Mouse (Mus musculus): Measurements from ENCODE around the gene Nck1. TPM values are rescaled to one million over a fixed set of nuclear protein-coding genes. Genes with fewer than 3 reads are reported as not detected.

Gene Nck1
- total and polyA plus RNA-seq, 3 experiments = 16.7 to 27.4 (median 25.2) TPM

DNA sequence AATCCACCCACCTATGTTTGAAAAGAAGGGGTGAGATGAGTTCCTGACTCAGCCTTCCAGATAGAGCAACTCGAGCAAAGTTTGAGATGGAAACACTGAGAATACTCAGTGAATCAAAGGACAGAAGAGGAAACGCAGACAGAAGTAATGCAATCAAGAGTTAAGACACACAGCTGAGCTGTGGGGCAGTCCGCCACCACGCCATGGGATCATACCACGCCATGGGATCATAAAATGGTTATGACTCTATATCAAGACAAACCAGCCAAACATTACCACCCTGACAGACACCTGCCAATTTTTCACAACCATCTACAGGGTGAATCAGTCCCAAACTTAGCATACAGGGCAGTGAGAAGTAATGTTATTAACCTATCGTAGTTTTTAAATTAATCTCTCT is 57.0 kb downstream of the Nck1 start (continued):
- TF ChIP-seq MAZ (IDR thresholded peaks at IDR 0.05; ENCODE audit: low read depth, low read length) = no peak

DNA sequence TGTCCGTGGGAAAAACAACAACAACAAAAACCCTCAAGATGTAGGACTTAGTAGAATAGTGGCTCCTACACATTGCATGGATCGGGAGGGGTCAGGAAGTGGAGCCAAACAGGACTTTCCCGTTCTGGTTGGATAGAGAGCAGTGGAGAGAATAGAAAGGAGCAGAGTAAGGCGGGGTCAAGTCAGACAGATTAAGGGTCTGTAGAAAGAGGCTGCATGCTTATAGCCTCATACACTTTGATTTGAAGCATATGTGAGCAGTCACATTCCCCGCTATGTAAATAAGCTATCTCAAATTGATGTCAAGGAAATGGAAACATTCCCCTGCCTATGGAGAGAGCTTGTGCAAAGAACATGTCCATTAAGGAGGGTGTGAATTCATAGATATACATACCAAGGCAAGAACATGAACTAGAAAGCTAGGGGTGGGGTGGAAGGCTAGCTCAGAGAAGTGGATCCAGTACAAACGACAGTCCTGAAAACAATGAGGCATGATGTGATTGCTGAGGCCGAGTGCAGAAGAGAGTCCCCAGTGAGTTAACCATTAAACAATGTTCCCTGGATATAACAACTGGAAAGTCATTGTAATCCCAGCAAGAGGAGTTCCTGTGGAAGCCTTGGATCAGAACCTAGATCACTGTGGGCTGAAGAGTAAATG is 57.7 kb downstream of the Nck1 start:
- dilution Hi-C loops (cut with MboI; ENCODE audit: extremely low pct_ligation_motif_present, extremely low pct_unique_long_range_greater_than_20kb, low sequenced_read_pairs) (no loop called here), in situ Hi-C loops (cut with MboI; ENCODE audit: low pct_ligation_motif_present, low pct_unique_long_range_greater_than_20kb, low sequenced_read_pairs) (no loop called here)
- H3K27me3 ChIP-seq (replicated peaks) = no peaks in the 10 kb centered on the region

DNA sequence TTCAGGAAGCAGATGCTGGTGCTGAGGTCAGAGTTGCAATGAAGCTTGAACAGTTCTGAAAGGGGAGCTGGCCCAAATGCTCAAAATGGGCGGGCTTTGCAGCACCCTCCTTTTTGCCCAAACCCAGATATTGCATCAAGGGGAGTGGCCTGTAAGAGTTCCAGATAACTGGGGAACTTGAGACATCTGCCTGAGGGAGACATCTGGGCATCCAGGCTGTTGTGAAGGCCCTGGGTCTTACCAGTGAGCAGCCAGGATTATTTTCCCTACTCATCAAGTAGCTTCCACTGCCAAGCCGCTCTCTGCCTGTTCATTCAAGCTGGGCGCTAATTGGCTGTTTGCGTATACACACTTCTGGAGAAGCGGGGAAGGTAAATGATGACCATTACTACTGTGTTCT is 59.5 kb downstream of the Nck1 start, which contains the start of gene Il20rb:
Gene Il20rb, minus strand, starts transcription at position 358 of the 400 bp plus-strand sequence.
- no peak within 1 kb of the TSS for H3K27ac ChIP-seq (ENCODE audit: insufficient read depth, low read depth)
- no peak within 1 kb of the TSS for H3K4me3 ChIP-seq (replicated peaks in 1 of 3; ENCODE audit: low read depth in 2 of 3, low read length in 2 of 3, poor library complexity in 1 of 3)
- H3K4me2 ChIP-seq (ENCODE audit: insufficient read depth, low read depth, poor library complexity, severe bottlenecking) = no peak within 1 kb of the TSS
- in situ Hi-C loops (cut with MboI; ENCODE audit: low pct_ligation_motif_present, low pct_unique_long_range_greater_than_20kb, low sequenced_read_pairs) = no loop called here
- DNase-seq (ENCODE audit: extremely low read depth) = no peak
- peaks cover 0 to 17% of the 10 kb centered on the region in 2 experiments; a peak in 1 of 4 replicates for H3K4me1 ChIP-seq (ENCODE audit: control insufficient read depth in 1 of 2, insufficient read depth in 2 of 2)
- H3K27me3 ChIP-seq (replicated peaks) = no peaks in the 10 kb centered on the region
- no peak within 1 kb of the TSS for H3K9ac ChIP-seq (ENCODE audit: insufficient read depth, low read depth)
- peaks cover 4 to 47% of the 10 kb centered on the region in 2 experiments for H3K36me3 ChIP-seq (replicated peaks in 1 of 2; ENCODE audit: control insufficient read depth in 1 of 2, insufficient read depth in 1 of 2, low read length in 1 of 2)
- no peak for TF ChIP-seq RCOR1 (conservative IDR thresholded peaks at IDR 0.05; ENCODE audit: low read depth, low read length)
- TF ChIP-seq JUN (IDR thresholded peaks at IDR 0.05; ENCODE audit: insufficient read depth, low read depth, low read length) = no peak
- no peak for TF ChIP-seq MAFK (IDR thresholded peaks at IDR 0.05; ENCODE audit: insufficient replicate concordance, low read length)
- no peak for TF ChIP-seq E2F4 (IDR thresholded peaks at IDR 0.05; ENCODE audit: insufficient replicate concordance, low read depth, low read length)
- H3K79me2 ChIP-seq (replicated peaks; ENCODE audit: control insufficient read depth, extremely low read depth, insufficient read depth, poor library complexity, severe bottlenecking) = no peaks in the 10 kb centered on the region; the same call in 1 of the 2 replicates
- dilution Hi-C loops (cut with MboI; ENCODE audit: extremely low pct_ligation_motif_present, extremely low pct_unique_long_range_greater_than_20kb, low sequenced_read_pairs) = no loop called here
- no peaks in the 10 kb centered on the region for H3K9me3 ChIP-seq (replicated peaks; ENCODE audit: low read length)

More for the DNA sequence above, 57.7 kb downstream of the Nck1 start:
- no peak overlapping the region for H3K9ac ChIP-seq (ENCODE audit: insufficient read depth, low read depth)
- no peak overlapping the region for H3K27ac ChIP-seq (ENCODE audit: insufficient read depth, low read depth)
- H3K79me2 ChIP-seq (replicated peaks; ENCODE audit: control insufficient read depth, extremely low read depth, insufficient read depth, poor library complexity, severe bottlenecking) = no peaks in the 10 kb centered on the region; the same call in 1 of the 2 replicates
- H3K4me1 ChIP-seq (ENCODE audit: control insufficient read depth in 1 of 2, insufficient read depth in 2 of 2) = peaks cover 0 to 17% of the 10 kb centered on the region in 2 experiments; a peak in 1 of 4 replicates
- DNase-seq (ENCODE audit: extremely low read depth) = no peak
- TF ChIP-seq E2F4 (IDR thresholded peaks at IDR 0.05; ENCODE audit: insufficient replicate concordance, low read depth, low read length) = no peak
- TF ChIP-seq POLR2A (IDR thresholded peaks at IDR 0.05; ENCODE audit: low read depth, low read length) = no peak
- no peak for TF ChIP-seq NRF1 (IDR thresholded peaks at IDR 0.05; ENCODE audit: low read depth, low read length)
- no peak for TF ChIP-seq MAX (IDR thresholded peaks at IDR 0.05; ENCODE audit: low read length)
- no peak for TF ChIP-seq UBTF (IDR thresholded peaks at IDR 0.05; ENCODE audit: low read depth, low read length)
- TF ChIP-seq PAX5 (IDR thresholded peaks at IDR 0.05; ENCODE audit: low read length) = no peak
- TF ChIP-seq USF1 (IDR thresholded peaks at IDR 0.05; ENCODE audit: low read depth, low read length) = no peak
- TF ChIP-seq POLR2AphosphoS2 (IDR thresholded peaks at IDR 0.05; ENCODE audit: low read depth, low read length) = no peak
- TF ChIP-seq MEF2A (IDR thresholded peaks at IDR 0.05; ENCODE audit: borderline replicate concordance, low read depth, low read length) = no peak
- TF ChIP-seq RAD21 (IDR thresholded peaks at IDR 0.05; ENCODE audit: low read depth, low read length) = no peak
- TF ChIP-seq ZMIZ1 (IDR thresholded peaks at IDR 0.05; ENCODE audit: low read depth, low read length) = no peak
- no peak for TF ChIP-seq JUN (IDR thresholded peaks at IDR 0.05; ENCODE audit: insufficient read depth, low read depth, low read length)
- no peak for TF ChIP-seq NELFE (IDR thresholded peaks at IDR 0.05; ENCODE audit: low read depth, low read length)
- no peak for TF ChIP-seq ZC3H11A (IDR thresholded peaks at IDR 0.05; ENCODE audit: low read depth, low read length)
- TF ChIP-seq USF2 (conservative IDR thresholded peaks at IDR 0.05; ENCODE audit: low read depth, low read length) = no peak
- TF ChIP-seq MAZ (IDR thresholded peaks at IDR 0.05; ENCODE audit: low read depth, low read length) = no peak
- H3K9me3 ChIP-seq (replicated peaks; ENCODE audit: low read length) = no peaks in the 10 kb centered on the region
- peaks cover 4 to 46% of the 10 kb centered on the region in 2 experiments for H3K36me3 ChIP-seq (replicated peaks in 1 of 2; ENCODE audit: control insufficient read depth in 1 of 2, insufficient read depth in 1 of 2, low read length in 1 of 2)
- no peak overlapping the region for H3K4me3 ChIP-seq (replicated peaks in 1 of 3; ENCODE audit: low read depth in 2 of 3, low read length in 2 of 3, poor library complexity in 1 of 3)
- no peak overlapping the region for H3K4me2 ChIP-seq (ENCODE audit: insufficient read depth, low read depth, poor library complexity, severe bottlenecking)
